In genomic region chr5:134907135-134907534, GRCm38 (mm10) we compare ENCODE assay signal across 8 mouse cellular contexts. TPM values are rescaled to one million over a fixed set of nuclear protein-coding genes. Genes with fewer than 3 reads are reported as not detected.
DNase-seq lines count a peak whose midpoint lies in the region; ATAC-seq and TF ChIP-seq lines count a peak whose summit lies in the region.

No protein-coding gene starts in this region.

- peak; percentile 98 for TF ChIP-seq CTCF in heart, postnatal 0 days (IDR thresholded peaks at IDR 0.05; ENCODE audit: low read depth)
- TF ChIP-seq CTCF in thymus, adult 2 months (IDR thresholded peaks at IDR 0.05; ENCODE audit: borderline replicate concordance, control insufficient read depth, extremely low read depth, insufficient read depth, low read length, poor library complexity): peak; percentile 99

- H3K9me3 ChIP-seq in ES-E14 (ENCODE audit: control insufficient read depth, insufficient read depth, low read depth, low read length): no peaks in the 10 kb centered on the region
- no peaks in the 10 kb centered on the region for H3K9me3 ChIP-seq in forebrain, embryonic 13.5 days (replicated peaks)
- H3K9me3 ChIP-seq in heart, postnatal 0 days (replicated peaks; ENCODE audit: control insufficient read depth, low read length): no peaks in the 10 kb centered on the region
- H3K9me3 ChIP-seq in liver, embryonic 15.5 days (replicated peaks): no peaks in the 10 kb centered on the region

- 0% methylated on average over 13 of the region's 13 CpGs for WGBS in forebrain, embryonic 13.5 days
- WGBS in heart, postnatal 0 days: 2% methylated on average over 13 of the region's 13 CpGs
- WGBS in liver, embryonic 15.5 days (ENCODE audit: insufficient replicate concordance): under 1% methylated on average over 13 of the region's 13 CpGs
- under 1% methylated on average over 13 of the region's 13 CpGs for WGBS in thymus, adult 2 months

- H3K9ac ChIP-seq in ES-E14 (ENCODE audit: insufficient read depth, low read depth, low read length, poor library complexity, severe bottlenecking): no peak overlapping the region
- H3K9ac ChIP-seq in forebrain, embryonic 13.5 days: no peak overlapping the region
- no peak overlapping the region for H3K9ac ChIP-seq in heart, postnatal 0 days (replicated peaks; ENCODE audit: low read depth, low read length)
- no peak overlapping the region for H3K9ac ChIP-seq in liver, embryonic 15.5 days

- in situ Hi-C loops in ES-E14 (cut with MboI; ENCODE audit: low sequenced_read_pairs in 2 of 2, unreplicated experiment in 2 of 2): no loop called here

- peak; percentile 94 for DNase-seq in ES-E14 (ENCODE audit: low read depth, low spot score)
- peak; percentile 77 for DNase-seq in heart, postnatal 0 days (ENCODE audit: low spot score)
- peak; percentile 98 for DNase-seq in kidney, postnatal 4 days
- peak; percentile 82 for DNase-seq in ovary, adult 18-20 months (ENCODE audit: low spot score)
- peak; percentile 96 for DNase-seq in thymus, adult 2 months

- H3K27ac ChIP-seq in ES-E14 (ENCODE audit: insufficient read depth, low read depth, low read length, poor library complexity, severe bottlenecking): no peak overlapping the region
- no peak overlapping the region for H3K27ac ChIP-seq in forebrain, embryonic 13.5 days
- no peak overlapping the region for H3K27ac ChIP-seq in heart, postnatal 0 days (ENCODE audit: low read depth)
- no peak overlapping the region for H3K27ac ChIP-seq in liver, embryonic 15.5 days (replicated peaks)
- H3K27ac ChIP-seq in thymus, adult 2 months (ENCODE audit: control insufficient read depth, insufficient read depth, low read length): no peak overlapping the region

- no peak overlapping the region for H3K4me2 ChIP-seq in forebrain, embryonic 13.5 days
- H3K4me2 ChIP-seq in heart, postnatal 0 days (ENCODE audit: low read depth, low read length): no peak overlapping the region
- H3K4me2 ChIP-seq in liver, embryonic 15.5 days: no peak overlapping the region

- peak; percentile 58 for ATAC-seq in cerebellum, adult (ENCODE audit: insufficient number of reproducible peaks, low FRiP score, low TSS enrichment)
- peak; percentile 75; the same call in 1 of the 2 replicates for ATAC-seq in forebrain, embryonic 13.5 days
- peak; percentile 79 for ATAC-seq in heart, postnatal 0 days (ENCODE audit: insufficient read depth, low read depth)
- peak; percentile 83 for ATAC-seq in liver, embryonic 15.5 days (ENCODE audit: insufficient read depth)

- no peaks in the 10 kb centered on the region for H3K27me3 ChIP-seq in forebrain, embryonic 13.5 days
- no peaks in the 10 kb centered on the region for H3K27me3 ChIP-seq in heart, postnatal 0 days (ENCODE audit: control insufficient read depth, insufficient read depth, low read length)
- no peaks in the 10 kb centered on the region for H3K27me3 ChIP-seq in liver, embryonic 15.5 days
- no peaks in the 10 kb centered on the region for H3K27me3 ChIP-seq in thymus, adult 2 months (ENCODE audit: control insufficient read depth, insufficient read depth, low read length)

- no peak for TF ChIP-seq POLR2A in thymus, adult 2 months (IDR thresholded peaks at IDR 0.05; ENCODE audit: control insufficient read depth, extremely low read depth, insufficient read depth, low read length, poor library complexity)

- H3K4me1 ChIP-seq in ES-E14 (ENCODE audit: control insufficient read depth in 2 of 2, insufficient read depth in 2 of 2, low read length in 2 of 2, poor library complexity in 1 of 2): peaks cover 0 to 3% of the 10 kb centered on the region in 2 experiments; a peak in 1 of 4 replicates
- H3K4me1 ChIP-seq in forebrain, embryonic 13.5 days: no peaks in the 10 kb centered on the region
- no peaks in the 10 kb centered on the region for H3K4me1 ChIP-seq in heart, postnatal 0 days (ENCODE audit: control insufficient read depth, insufficient read depth)
- peaks cover 37% of the 10 kb centered on the region for H3K4me1 ChIP-seq in liver, embryonic 15.5 days (replicated peaks)
- H3K4me1 ChIP-seq in thymus, adult 2 months (replicated peaks; ENCODE audit: control insufficient read depth, insufficient read depth, low read length): no peaks in the 10 kb centered on the region

- H3K4me3 ChIP-seq in ES-E14 (ENCODE audit: insufficient read depth in 1 of 2, low read depth in 1 of 2, low read length in 2 of 2, poor library complexity in 1 of 2, severe bottlenecking in 1 of 2): no peak overlapping the region
- no peak overlapping the region for H3K4me3 ChIP-seq in forebrain, embryonic 13.5 days
- H3K4me3 ChIP-seq in heart, postnatal 0 days (ENCODE audit: low read depth, low read length): no peak overlapping the region
- no peak overlapping the region for H3K4me3 ChIP-seq in liver, embryonic 15.5 days (replicated peaks)
- H3K4me3 ChIP-seq in thymus, adult 2 months (ENCODE audit: control insufficient read depth, insufficient read depth, low read length): no peak overlapping the region

- H3K36me3 ChIP-seq in ES-E14 (ENCODE audit: control insufficient read depth, insufficient read depth, low read length, poor library complexity, severe bottlenecking): no peaks in the 10 kb centered on the region
- no peaks in the 10 kb centered on the region for H3K36me3 ChIP-seq in forebrain, embryonic 13.5 days (ENCODE audit: poor library complexity, severe bottlenecking)
- no peaks in the 10 kb centered on the region for H3K36me3 ChIP-seq in heart, postnatal 0 days (replicated peaks; ENCODE audit: control insufficient read depth, insufficient read depth, low read length)
- peaks cover 9% of the 10 kb centered on the region; the same call in 1 of the 2 replicates for H3K36me3 ChIP-seq in liver, embryonic 15.5 days (replicated peaks)
- H3K36me3 ChIP-seq in thymus, adult 2 months (ENCODE audit: control insufficient read depth, insufficient read depth, low read length): no peaks in the 10 kb centered on the region

- TF ChIP-seq EP300 in heart, postnatal 0 days (IDR thresholded peaks at IDR 0.05; ENCODE audit: low read depth): no peak

TF ChIP-seq in ES-E14, 5 proteins besides CTCF, POLR2A, EP300 and RAD21:
- TF ChIP-seq MAFK (IDR thresholded peaks at IDR 0.05; ENCODE audit: insufficient read depth, low read depth, low read length): no peak
- TF ChIP-seq ZC3H11A (IDR thresholded peaks at IDR 0.05; ENCODE audit: borderline replicate concordance, low read depth, low read length): peak; percentile 99
- TF ChIP-seq HCFC1 (IDR thresholded peaks at IDR 0.05; ENCODE audit: borderline replicate concordance, insufficient read depth, low read length): peak; percentile 40; the same call in 1 of the 2 replicates
- no peak for TF ChIP-seq CHD2 (IDR thresholded peaks at IDR 0.05; ENCODE audit: low read depth, low read length)
- TF ChIP-seq ZNF384 (IDR thresholded peaks at IDR 0.05; ENCODE audit: low read depth, low read length): no peak
TF ChIP-seq in ES-E14: peak in this region for 2.

RNA-seq across cellular contexts. Expression of gene Tmem270, which starts 0.6 kb away (rescaled TPM):
- not detected in 2 replicates for total RNA-seq in ES-E14 (2012; rRNA removed)
- not detected in 2 replicates for polyA plus RNA-seq in forebrain, embryonic 13.5 days (2015; fragmentation: Nextera tagmentation; extraction: Ambion mirVana)
- total RNA-seq in heart, postnatal 0 days (2014; rRNA removed; ENCODE audit: low replicate concordance): not detected in 2 replicates
- polyA plus RNA-seq in heart, postnatal 0 days (2015; fragmentation: Nextera tagmentation; extraction: Ambion mirVana): not detected in 2 replicates
- polyA plus RNA-seq in liver, embryonic 15.5 days (2015; fragmentation: Nextera tagmentation; extraction: Ambion mirVana): 0.13 TPM in 1 of 2 replicates, not detected in the other
- not detected in 2 replicates for polyA plus RNA-seq in thymus, adult 2 months (2012; rRNA removed)

RNA-seq across cellular contexts. Expression of gene Cldn13, which starts 8.2 kb away (rescaled TPM):
- total RNA-seq in ES-E14 (2012; rRNA removed): not detected in 2 replicates
- polyA plus RNA-seq in forebrain, embryonic 13.5 days (2015; fragmentation: Nextera tagmentation; extraction: Ambion mirVana): 0.72 TPM in 1 of 2 replicates, not detected in the other
- total RNA-seq in heart, postnatal 0 days (2014; rRNA removed; ENCODE audit: low replicate concordance): not detected in 2 replicates
- 0.18 and 0.22 TPM in 2 replicates for polyA plus RNA-seq in heart, postnatal 0 days (2015; fragmentation: Nextera tagmentation; extraction: Ambion mirVana)
- 278 and 316 TPM in 2 replicates for polyA plus RNA-seq in liver, embryonic 15.5 days (2015; fragmentation: Nextera tagmentation; extraction: Ambion mirVana)
- polyA plus RNA-seq in thymus, adult 2 months (2012; rRNA removed): 1.8 and 1.9 TPM in 2 replicates

RNA-seq across cellular contexts. Expression of gene Mettl27, which starts 25.0 kb away (rescaled TPM):
- total RNA-seq in ES-E14 (2012; rRNA removed): 15.6 and 17.3 TPM in 2 replicates
- 7.5 and 8.2 TPM in 2 replicates for polyA plus RNA-seq in forebrain, embryonic 13.5 days (2015; fragmentation: Nextera tagmentation; extraction: Ambion mirVana)
- total RNA-seq in heart, postnatal 0 days (2014; rRNA removed; ENCODE audit: low replicate concordance): 4.6 and 9.4 TPM in 2 replicates
- 6.4 and 8.3 TPM in 2 replicates for polyA plus RNA-seq in heart, postnatal 0 days (2015; fragmentation: Nextera tagmentation; extraction: Ambion mirVana)
- polyA plus RNA-seq in liver, embryonic 15.5 days (2015; fragmentation: Nextera tagmentation; extraction: Ambion mirVana): 17.2 and 21.3 TPM in 2 replicates
- polyA plus RNA-seq in thymus, adult 2 months (2012; rRNA removed): 24.9 and 26.7 TPM in 2 replicates

RNA-seq across cellular contexts. Expression of gene Cldn4, which starts 39.6 kb away (rescaled TPM):
- total RNA-seq in ES-E14 (2012; rRNA removed): 150 and 350 TPM in 2 replicates
- polyA plus RNA-seq in forebrain, embryonic 13.5 days (2015; fragmentation: Nextera tagmentation; extraction: Ambion mirVana): not detected in 2 replicates
- 0.12 and 10.2 TPM in 2 replicates for total RNA-seq in heart, postnatal 0 days (2014; rRNA removed; ENCODE audit: low replicate concordance)
- polyA plus RNA-seq in heart, postnatal 0 days (2015; fragmentation: Nextera tagmentation; extraction: Ambion mirVana): 0.18 TPM in 1 of 2 replicates, not detected in the other
- 0.18 and 0.38 TPM in 2 replicates for polyA plus RNA-seq in liver, embryonic 15.5 days (2015; fragmentation: Nextera tagmentation; extraction: Ambion mirVana)
- polyA plus RNA-seq in thymus, adult 2 months (2012; rRNA removed): 55.4 and 57.8 TPM in 2 replicates

Comparison
In these comparisons a context has a peak if more than half of its experiments do, and no peak if none do; other contexts are left out.
1. RNA of gene Cldn13, which starts 8.2 kb away (polyA plus RNA-seq): 278 to 316 TPM in liver, embryonic 15.5 days; 1.8 to 1.9 TPM in thymus, adult 2 months, 0.18 to 0.22 TPM in heart, postnatal 0 days and 0.72 TPM in forebrain, embryonic 13.5 days; every median in the first group is over 10 times any median in the second.
2. Peak in every context shown above with its lines, with median percentiles within 50 percentile points of each other: DNase-seq and ATAC-seq.